Mouse (Mus musculus): ENCODE results near the gene Msl2.
A peak's percentile ranks its signal among the peaks of the same experiment; 100 is the strongest.

The Msl2 gene

DNA sequence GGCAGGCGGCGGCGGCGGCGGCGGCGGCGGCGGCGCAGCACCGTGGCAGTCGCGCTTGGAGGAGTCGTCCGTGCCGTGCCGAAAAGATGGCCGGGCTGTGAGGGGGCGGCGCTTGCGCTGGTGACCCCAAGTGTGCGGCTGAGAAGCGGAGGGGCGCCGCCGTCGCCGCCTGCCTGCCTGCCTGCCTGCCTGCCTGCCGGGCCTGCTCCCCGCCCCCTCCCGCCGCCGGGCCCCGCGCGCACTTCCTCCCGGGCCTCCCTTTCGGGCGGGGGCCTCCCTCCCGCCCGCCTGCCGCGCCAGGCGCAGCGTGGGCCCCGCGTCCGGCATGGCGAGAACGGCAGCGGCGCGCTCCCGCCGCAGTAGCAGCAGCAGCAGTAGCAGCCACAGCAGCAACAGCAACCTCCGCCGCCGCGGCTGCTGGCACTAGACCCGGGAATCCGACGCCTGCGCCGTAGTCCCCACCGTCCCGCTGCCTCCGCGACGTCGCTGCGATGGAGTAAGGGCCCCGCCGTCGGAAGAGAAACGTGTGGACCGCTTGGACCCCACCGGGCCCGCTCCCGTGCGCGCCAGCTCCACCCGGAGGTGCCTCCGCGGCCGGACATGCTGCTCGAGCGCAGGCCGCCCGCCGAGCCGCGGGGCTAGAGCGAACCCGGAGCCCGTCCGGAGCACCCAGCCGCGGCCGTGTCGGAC, 576 bp downstream of the Msl2 start:
- DNase-seq (ENCODE audit: low spot score): peak; percentile 85

DNA sequence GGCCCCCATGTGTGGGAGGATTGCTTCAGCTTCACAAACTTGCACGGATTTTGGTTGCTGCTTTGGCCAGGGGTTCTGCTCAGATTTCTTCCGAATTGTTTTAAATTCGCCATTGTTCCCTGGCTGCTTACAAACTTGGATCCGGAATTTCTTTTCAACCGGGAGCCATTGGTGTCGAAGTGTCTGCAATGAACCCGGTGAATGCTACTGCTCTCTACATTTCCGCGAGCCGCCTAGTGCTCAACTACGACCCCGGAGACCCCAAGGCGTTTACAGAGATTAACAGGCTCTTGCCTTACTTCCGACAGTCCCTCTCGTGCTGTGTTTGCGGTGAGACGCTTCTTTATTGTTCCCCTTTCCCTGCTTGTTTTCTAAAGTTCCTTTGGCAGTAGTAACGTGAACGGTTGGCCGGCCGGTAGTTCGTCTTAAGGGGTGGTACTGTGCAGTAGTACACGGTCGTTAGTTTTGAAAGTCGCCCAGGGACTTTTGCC, 1.2 kb downstream of the Msl2 start:
- DNase-seq (ENCODE audit: low spot score): peak; percentile 48

DNA sequence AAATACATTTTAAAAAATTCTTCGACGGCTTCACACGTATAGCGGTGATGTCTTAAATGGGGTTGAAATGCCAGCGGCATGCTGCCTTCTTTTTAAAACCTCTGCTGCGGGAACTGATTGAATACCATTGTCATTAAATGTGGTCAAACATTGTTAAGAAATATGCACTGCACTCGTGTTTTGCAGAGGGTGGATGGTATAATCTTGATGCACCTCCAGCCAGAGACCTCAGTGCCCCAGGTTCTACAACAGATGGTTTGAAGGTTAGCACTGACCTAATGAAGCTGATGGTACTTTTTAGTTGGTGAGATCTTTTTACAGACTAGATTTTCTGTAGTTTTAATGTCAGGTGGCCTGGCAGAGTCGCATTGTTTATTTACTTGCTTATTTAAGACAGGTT, 1.8 kb downstream of the Msl2 start:
- DNase-seq (ENCODE audit: low spot score): no peak

DNA sequence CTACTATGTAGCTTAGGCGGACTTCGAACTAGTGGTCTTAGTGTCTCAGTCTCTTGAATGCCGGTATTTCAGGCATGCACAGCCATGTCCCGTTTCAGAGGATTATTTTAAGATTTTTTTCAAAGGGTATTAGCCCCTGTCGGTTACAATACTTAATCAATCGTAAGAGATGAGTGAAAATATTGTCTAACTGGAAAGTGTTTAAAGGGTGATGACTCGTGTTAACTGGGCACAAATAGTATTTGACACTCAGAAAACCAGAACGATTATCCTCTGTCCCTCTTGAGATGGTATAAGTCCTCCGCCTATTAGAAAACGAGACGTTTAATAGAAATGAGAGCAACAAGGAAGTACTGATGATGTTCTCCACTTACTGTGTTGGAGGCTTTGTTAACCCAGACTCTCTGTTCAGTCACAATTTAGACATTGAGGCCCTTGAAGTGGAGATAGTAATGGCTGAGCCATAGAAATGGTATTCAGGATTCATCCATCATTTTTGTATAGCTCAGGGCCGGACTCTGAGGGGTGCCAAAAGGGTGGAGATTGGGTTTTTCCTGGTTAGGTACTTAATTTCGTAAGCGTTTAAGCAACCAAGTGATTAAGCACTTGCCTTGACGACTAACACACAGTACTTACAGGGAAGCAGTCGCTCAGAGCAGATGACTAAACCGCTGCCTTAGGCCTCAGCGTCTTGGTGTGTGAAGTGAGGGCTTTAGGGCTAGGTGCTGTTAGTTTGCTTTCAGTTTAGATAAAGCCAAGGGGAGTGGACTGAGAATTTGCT, 2.4 kb downstream of the Msl2 start:
- DNase-seq (ENCODE audit: low spot score): peak; percentile 33

DNA sequence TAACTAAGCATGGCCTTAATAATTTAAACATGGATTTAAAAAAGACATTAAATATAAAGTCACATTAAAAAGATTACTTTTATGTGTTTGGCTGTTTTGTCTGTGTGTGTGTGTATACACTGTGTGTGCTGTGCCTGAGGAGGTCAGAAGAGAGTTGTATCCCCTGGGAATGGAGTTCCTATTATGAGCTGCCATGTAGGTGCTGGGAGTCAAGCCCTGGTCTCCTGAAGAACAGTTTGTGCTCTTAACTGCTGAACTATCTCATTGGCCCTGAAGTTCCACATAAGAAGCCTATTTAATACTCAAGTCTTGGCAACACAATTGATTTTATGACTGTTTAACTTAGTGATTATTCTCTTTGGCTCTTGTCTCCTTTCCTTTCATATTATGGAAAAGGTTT, 3.6 kb downstream of the Msl2 start:
- no peak for DNase-seq (ENCODE audit: low spot score)

DNA sequence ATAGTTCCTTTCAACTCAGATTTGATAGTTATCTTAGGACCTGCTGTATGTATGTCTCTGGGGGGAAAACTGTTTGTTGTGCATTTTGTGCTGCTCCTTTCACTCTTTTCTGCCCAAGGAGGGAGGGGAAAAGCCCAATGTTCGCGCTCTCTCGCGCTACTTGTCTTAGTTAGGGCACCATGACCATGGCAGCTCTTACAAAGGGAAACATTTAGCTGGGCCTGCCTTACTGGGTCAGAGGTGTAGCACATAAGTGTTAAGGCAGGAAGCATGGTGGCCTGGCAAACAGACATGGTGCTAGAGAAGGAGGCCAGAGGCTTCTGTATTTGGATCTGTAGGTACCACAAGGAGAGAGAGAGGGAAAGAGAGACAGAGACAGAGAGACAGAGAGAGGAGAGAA, 4.7 kb downstream of the Msl2 start:
- no peak for DNase-seq (ENCODE audit: low spot score)

DNA sequence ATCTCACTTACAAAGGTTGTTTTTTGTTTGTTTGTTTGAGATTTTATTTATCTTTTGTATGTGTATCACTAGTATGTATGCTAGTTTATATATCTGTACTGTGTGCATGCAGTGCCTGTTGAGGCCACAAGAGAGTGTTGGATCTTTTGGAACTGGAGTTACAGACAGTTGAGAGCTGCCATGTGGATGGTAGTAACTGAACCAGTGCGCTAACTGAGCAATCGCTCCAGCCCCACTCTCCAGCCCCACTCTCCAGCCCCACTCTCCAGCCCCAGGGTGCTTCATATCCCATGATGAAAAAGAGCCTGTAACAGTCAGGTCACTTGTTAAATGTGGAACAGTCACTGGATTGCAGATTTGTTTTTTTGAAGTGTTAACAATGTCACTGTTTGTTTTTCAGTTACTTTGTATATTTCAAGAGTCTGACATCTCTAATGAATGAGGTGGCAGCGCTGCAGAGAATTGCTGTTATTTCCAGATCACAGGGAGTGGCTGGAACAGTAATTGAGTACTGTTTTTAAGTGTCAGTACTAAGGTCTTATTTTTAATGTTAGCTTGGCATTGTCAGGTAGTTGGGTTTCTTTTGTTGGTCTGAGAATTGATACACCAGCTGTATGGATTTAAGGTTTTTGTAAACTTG, 6.3 kb downstream of the Msl2 start:
- DNase-seq (ENCODE audit: low spot score): no peak

DNA sequence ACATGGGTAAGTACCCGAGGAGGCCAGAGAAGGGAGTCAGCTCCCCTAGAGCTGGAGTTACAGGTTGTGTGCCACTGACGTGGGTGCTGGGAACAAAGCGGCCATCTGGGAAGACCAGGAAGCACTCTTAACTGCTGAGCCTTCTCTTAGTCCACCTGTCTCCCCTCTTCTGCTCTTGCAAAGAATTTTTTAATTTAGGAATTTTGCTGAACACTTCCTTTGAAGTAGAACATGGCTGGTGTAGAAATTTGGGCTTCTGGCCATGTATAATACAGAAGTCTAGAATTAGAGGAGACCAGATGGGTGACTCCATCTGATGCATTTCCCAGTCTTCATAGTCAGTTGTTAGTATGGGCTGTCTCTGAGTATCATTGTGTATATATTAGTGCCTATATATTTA, 9.8 kb downstream of the Msl2 start:
- DNase-seq (ENCODE audit: low spot score): no peak

DNA sequence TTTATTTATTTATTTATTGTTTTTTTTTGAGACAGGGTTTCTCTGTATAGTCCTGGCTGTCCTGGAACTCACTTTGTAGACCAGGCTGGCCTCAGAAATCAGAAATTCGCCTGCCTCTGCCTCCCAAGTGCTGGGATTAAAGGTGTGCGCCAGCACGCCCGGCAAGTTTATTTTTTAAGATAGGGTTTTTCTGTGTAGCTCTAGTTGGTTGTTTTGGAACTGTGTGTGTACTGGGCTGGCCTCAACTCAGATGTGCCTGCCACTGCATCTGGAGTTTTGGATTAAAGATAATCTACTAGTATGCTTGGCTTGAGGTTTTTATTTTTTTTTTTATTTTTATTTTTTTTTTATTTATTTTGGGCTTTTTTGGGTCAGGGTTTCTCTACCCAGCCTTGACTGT, 21.5 kb downstream of the Msl2 start:
- DNase-seq (ENCODE audit: low spot score): no peak

DNA sequence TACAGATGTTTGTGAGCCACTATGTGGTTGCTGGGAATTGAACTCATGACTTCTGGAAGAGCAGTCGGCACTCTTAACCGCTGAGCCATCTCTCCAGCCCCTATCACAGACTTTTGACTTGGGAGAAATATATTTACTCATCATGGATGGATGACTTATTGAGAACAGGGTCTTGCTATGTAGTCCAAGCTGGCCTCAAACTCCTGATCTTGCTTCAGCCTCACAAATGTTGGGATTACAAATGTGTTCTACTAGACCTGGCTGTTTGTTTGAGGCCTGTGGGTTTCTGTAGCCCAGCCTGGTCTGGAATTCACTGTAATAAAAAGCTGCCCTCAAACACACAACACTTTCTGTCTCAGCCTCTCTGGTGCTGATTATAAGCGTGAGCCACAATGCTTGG, 22.6 kb downstream of the Msl2 start:
- DNase-seq (ENCODE audit: low spot score): no peak

DNA sequence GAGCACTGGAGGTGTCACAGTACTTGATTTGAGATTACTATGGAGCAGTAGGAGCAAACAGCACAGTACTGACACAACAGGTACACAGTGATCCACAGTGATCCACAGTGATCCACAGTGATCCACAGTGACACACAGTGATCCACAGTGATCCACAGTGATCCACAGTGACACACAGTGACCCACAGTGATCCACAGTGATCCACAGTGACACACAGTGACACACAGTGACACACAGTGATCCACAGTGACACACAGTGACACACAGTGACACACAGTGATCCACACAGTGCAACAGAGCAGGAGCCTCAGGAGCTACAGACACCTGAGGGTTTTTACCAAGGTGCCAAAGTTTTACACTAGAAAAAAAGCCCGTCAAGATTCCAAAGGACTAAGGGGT, 23.6 kb downstream of the Msl2 start:
- no peak for DNase-seq (ENCODE audit: low spot score)

DNA sequence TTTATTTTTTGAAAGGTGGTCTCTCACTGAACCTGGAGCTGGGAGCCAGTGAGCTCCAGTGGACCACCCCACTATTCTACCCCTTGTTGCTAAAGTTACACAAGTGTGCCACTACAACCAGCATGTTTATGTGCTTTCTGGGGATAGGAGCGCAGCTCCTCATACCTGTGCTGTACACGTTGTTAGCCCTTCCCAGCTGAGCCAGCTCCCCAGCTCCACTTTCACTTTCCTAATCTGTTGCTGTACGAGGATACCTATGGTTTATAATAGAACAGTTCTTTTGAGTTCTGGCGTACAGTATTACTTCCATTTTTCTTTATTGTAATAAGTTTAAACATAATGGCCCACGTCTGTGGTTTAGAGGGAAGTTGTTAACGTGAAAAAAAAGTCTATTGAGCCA, 25.5 kb downstream of the Msl2 start:
- DNase-seq (ENCODE audit: low spot score): no peak

DNA sequence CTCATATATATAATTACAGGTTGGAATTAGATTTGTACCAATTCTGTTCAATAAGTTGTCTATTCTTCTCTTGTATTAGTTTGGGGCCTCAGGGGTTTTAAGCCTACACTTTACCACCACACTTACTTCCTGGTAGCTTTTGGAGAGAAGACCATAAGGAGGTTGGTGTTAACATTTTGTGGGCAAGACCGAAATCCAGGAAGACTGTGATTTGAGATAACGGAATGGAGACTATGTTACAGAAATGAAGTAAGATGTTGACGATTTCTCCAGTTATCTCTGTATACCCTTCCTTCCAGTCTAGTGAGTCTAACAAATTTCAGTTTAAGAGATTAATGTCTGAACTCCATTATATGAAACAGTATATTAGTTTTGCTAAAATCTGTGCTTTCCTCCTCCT, 26.3 kb downstream of the Msl2 start:
- DNase-seq (ENCODE audit: low spot score): no peak

DNA sequence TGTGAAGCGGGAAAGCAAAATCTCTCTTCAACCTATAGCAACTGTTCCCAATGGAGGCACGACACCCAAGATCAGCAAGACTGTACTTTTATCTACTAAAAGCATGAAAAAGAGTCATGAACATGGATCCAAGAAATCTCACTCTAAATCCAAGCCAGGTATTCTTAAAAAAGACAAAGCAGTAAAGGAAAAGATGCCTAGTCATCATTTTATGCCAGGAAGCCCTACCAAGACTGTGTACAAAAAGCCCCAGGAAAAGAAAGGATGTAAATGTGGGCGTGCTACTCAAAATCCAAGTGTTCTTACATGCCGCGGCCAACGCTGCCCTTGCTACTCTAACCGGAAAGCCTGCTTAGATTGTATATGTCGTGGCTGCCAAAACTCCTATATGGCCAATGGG, 27.6 kb downstream of the Msl2 start:
- no peak for DNase-seq (ENCODE audit: low spot score)

DNA sequence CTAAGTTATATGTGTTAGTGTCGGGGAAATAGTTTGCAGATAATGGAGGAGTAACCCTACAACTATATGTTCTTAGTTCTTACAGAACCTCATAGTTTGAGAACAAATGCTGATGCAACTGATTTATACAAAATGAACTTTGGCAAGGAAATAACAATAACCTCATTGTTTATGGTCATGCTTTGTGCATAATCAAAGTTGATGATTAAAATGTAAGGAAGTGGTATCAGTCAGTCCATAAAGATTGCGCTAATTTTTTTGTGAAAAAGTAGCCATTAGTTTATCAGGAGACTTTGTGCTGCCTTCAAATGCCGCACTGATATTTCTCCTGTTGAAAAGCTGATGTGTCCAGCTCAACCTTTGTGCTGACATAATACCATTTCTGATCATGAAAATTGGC, 28.4 kb downstream of the Msl2 start:
- DNase-seq (ENCODE audit: low spot score): no peak

DNA sequence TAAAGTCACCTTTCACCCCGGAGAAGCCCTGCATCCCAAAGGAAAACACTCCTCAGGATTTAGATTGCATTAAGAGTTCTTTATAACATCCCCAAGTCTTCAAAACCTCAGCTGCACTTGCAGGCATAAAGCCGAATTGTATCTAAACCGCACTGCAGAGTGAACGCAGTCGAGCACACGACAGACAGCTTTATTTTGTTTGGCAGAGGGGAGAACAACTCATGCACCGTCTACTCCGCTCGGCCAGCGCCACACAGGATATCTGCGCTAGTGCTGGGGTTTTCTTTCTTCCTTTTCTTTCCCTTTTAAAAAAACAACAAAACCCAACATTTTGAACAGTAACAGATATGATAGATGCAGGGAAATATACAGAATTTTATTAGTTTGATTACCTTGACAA, 31.0 kb downstream of the Msl2 start:
- DNase-seq (ENCODE audit: low spot score): no peak

DNA sequence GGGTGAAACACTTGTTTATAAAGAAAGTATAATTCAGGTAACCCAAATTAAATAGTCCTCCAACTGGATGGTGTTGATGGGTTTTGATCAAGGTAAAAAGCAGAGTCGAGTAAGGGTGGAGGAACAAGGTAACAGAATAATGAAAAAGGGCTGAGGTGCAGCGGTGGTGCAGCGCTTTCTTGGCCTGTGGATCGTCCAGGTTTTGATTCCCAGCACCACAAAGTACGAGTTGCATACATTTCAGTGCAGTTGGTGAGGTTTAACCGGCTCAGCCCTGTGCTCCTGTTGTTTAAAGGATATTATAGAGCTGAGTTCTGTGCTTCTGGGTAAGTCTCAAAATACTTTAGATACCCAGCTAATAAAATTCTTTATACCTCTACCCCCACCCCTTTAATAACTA, 31.8 kb downstream of the Msl2 start:
- DNase-seq (ENCODE audit: low spot score): no peak

DNA sequence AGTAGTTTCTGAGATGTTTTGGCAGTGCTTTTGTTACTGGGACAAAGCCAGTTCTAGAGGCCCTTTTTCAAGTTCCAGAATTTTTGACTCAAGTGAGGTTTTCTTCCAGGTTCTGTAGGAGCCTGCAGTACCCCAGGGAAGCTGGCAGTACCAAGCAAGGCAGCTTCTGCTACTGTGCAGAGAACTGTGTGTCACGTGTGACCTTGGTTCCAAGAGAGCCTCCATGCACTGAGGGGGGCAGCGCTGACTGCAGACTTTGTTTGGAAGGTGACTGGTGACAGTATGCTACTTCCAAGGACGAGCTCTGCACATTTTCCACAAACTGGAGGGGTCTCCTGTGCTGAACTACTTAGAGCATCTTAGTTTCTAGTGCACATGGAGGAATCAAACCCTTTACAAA, 33.5 kb downstream of the Msl2 start:
- DNase-seq (ENCODE audit: low spot score): no peak

DNA sequence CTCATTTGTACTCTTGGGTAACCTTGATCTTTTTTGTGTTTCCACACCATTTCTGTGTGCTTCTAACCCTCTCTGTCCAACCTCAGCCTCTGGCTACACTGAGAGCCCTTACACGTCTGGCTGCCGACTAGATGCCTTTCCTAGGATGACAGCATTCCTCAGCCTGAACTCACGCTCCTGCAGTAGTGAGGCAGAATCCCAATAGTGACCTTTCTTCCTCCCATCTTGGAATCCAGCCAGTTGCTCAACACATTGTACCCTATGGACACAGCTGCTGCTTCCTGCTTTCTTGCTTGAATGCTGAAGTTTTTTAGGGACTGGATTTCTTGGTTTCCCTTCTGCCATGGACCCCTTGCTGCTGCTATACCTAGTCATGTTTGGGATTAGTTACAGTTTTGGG, 36.1 kb downstream of the Msl2 start:
- DNase-seq (ENCODE audit: low spot score): peak; percentile 62

DNA sequence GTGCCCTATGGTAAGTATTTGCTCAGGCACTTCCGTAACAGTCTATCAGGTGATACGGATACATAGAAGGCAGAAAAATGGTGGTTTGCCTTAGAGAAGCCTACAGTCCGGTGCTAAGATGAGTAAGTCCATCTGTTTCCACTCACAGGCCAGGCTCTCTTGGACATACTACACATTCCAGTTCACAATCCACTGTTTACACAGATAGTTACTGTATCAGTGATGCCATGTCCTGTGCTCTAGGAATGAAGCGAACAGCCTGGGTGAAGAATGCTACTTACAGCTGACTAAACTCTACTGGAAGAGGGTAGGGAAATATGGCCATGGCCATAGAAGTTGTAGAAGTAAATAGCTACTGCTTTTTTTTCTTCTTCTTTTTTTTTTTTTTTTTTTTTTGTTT, 39.4 kb downstream of the Msl2 start:
- peak; percentile 19 for DNase-seq (ENCODE audit: low spot score)

DNA sequence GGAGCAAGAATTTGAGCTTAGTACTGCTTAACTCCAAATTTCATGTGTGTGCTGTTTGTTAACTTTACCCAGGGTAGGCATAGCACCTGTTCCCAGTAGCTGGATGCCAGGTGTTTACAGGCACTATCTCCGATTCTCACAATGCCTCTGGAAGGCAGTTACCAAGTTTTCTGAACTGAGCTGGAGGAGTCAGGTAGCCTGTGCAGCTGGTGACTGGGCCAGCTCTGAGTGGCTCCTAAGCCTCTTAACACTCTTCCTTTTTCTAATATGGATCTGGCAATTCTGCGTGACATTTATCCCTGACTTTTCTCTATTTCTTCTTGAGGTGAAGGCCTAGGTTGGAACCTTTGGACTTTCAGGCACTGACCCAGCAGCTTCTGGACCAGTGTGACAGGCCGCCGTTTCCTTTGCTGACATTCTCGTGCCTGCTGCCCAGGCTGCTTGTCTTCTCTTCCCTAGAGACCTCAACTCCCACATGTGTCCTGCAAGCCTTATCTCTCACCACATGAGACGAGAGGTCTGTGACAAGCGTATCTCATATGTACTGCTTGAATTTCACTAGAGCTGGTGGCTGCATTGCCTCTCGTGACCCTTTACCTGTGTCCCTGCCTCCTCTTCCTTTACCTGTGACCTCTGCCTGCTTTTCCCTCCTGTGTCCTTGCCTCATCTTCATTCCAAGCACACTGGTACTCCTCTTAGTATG, 40.4 kb downstream of the Msl2 start:
- DNase-seq (ENCODE audit: low spot score): no peak

DNA sequence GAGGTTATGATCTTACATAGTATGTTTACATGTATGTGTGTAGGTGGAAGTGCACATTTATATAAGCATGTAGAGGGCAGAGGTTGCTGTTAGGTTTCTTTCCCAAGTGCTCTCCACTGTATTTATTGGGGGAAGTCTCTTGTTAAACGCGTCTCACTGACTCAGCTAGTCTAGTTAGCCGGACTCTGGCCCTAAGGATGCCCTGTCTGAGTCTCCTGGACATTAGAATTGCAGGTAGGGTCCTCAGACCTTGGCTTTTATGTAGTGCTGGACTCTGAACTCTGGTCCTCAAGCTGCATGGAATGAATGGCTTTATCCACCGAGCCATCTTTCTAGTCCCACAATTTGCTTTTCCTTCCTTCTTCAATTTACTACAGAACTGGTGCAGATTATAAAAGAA, 69.7 kb downstream of the Msl2 start:
- DNase-seq (ENCODE audit: low spot score): peak; percentile 15

DNA sequence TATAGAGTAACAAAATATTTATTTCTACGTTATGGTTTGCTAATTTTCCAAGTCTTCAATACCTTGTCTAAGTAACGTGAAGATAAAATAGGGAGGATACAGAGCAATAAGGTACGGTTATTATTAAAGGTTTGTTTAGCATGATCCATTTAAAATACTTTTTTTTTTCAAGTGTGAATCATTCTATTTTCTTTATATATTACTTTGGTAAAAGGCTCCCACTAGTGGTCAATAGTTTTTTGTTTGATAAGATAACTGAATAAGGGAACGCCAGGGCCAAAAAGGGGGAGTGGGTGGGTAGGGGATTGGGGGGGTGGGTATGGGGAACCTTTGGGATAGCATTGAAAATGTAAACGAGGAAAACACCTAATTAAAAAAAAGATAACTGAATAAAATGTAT, 79.0 kb downstream of the Msl2 start:
- no peak for DNase-seq (ENCODE audit: low spot score)
